Mouse (Mus musculus): ENCODE data around the gene Olfr1053. TPM values are rescaled to one million over a fixed set of nuclear protein-coding genes. Genes with fewer than 3 reads are reported as not detected.
"Not testable (repeated sequence)": the region's sequence is repeated elsewhere in the genome, so short reads cannot be mapped to it uniquely, and the experiment has no call there.

The Olfr1053 gene
- not detected for total RNA-seq (2021)
- long read RNA-seq, experiment 1 = 0 reads
- long read RNA-seq, experiment 2 = 0 reads

DNA sequence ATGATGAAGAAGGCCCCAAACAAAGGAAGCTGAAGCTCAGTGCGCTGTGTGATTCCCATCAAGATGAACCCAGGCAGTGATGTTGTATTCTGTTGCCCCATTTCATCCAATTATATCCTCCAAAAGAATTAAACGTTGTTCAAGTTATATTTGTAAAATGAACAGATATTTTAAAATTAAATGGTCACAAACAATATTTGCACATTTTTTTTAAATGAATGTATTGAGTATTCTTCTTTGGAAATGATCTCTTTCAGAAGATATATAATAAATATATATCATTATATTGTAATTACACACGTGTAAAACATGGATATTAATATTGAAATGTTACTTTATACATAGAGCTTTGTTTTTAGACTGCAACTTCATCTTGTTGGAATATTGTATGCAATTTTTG is at the start of gene Olfr1053:
Gene Olfr1053 (minus strand): TSS at position 101 of the 400 bp plus-strand sequence.
- DNase-seq = no peak

DNA sequence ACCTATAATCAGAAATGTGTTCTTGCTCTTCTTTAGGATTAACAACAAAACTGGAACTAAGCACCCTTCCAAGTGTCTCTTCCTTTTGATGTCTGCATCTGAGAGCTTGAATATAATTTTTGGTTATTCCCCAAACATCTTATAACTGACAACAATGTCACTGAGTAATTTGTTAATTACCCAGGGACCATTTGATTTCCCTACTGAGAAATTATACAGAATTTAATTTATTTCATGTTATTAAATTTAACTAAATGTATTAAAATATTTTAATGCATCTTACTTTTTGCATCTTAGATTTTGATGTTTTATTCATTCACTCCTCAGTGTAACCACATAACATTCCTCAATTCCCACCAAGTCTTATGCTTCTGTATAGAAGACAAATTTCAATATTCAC is 47.3 kb upstream of the Olfr1053 start, which contains the start of gene Olfr1056:
Gene Olfr1056 (minus strand): TSS at position 101 of the 400 bp plus-strand sequence.
- no peak for DNase-seq

DNA sequence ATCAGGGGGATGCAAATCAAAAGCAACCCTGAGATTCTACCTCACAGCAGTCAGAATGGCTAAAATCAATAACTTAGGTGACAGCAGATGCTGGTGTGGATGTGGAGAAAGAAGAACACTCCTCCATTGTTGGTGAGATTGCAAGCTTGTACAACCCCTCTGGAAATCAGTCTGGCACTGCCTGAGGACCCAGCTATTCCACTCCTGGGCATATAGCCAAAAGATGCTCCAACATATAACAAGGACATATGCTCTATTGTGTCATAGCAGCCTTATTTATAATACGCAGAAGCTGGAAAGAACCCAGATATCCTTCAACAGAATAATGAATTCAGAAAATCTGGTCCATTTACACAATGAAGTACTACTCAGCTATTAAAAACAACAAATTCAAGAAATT is 36.7 kb upstream of the Olfr1053 start:
- not testable (repeated sequence) for DNase-seq

DNA sequence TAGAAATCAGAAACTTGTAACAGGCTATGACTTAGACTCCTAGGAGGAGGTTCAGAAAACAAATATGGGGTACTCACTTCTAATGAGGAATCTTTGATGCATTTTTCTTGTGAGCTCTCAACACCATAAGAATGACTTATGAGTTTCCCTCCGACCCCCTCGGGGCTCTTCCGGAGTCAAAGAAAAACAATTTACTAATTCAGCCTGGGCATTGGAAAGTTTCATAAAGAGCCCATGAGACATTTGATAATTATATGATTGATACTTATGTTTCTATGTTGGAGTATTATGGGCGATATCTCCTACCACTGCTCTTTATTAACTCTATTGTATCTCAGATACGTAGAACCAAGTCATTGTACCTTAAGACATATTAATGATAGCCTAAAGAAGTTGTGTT is 35.1 kb upstream of the Olfr1053 start, which contains the start of gene Olfr1055:
Gene Olfr1055 (minus strand): TSS at position 101 of the 400 bp plus-strand sequence.
- no peak for DNase-seq

DNA sequence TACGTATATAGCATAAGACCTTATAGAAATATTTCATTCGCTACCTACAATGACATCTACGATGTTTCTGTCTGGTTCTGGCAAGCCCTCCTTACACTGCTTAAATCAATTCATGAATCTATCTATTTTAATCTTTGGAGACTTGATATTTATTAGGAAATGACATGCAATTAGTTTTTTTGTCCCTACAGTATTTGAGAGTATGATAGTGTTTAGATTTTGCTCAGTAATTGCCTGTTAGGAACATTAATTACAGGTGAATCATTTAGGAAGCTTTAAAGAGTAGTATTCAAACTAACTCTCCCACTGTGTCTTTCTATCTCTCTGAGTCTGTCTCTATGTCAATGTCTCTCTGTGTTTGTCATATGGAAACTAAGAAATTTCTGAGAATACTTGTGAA is 20.2 kb upstream of the Olfr1053 start, which contains the start of gene Olfr1054:
Gene Olfr1054 (minus strand): TSS at position 101 of the 400 bp plus-strand sequence.
- DNase-seq = no peak

DNA sequence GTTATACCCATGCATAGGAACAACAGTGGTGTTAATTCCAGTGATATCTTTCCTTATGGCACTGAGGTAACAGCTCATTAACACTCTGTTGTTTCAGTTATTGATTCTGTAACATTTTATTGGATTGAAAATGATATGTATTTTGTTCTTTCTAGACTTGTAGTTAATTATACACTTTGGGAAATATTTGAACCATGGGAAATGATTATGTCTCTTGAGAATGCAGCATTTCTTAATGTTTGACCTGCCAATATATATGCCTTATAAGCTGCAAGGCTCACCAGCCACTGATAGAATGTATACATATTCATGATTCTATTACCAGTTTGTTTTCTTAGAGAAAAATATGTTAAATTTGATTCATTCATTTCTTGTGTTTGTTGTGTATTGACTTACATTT is 22.9 kb downstream of the Olfr1053 start, which contains the start of gene Olfr1052:
Gene Olfr1052 (plus strand): TSS at position 301 of the 400 bp plus-strand sequence.
- DNase-seq = no peak

- not testable (repeated sequence) for DNase-seq
Observed at GRCm38 (mm10) chr2:86278988-86279387, 36.1 kb downstream of the Olfr1053 start, which contains the start of gene Olfr1051. TSS of gene Olfr1051 (minus strand) at chr2:86279088.

Other genes with a start within 250 kb of the Olfr1053 start
- not detected for gene Olfr1036, start 241.3 kb downstream of the Olfr1053 start, total RNA-seq (2021)
- gene Olfr1037, start 227.9 kb downstream of the Olfr1053 start, total RNA-seq (2021) = not detected
- gene Olfr1039, start 179.4 kb downstream of the Olfr1053 start, total RNA-seq (2021) = not detected
- gene Olfr1040, start 168.6 kb downstream of the Olfr1053 start, total RNA-seq (2021) = not detected
- gene Olfr1042, start 153.4 kb downstream of the Olfr1053 start, total RNA-seq (2021) = not detected
- gene Olfr1043, start 147.8 kb downstream of the Olfr1053 start, total RNA-seq (2021) = not detected
- gene Olfr1044, start 137.5 kb downstream of the Olfr1053 start, total RNA-seq (2021) = not detected
- gene Olfr52, start 129.6 kb downstream of the Olfr1053 start, total RNA-seq (2021) = not detected
- not detected for gene Olfr1045, start 112.3 kb downstream of the Olfr1053 start, total RNA-seq (2021)
- not detected for gene Olfr1046, start 96.0 kb downstream of the Olfr1053 start, total RNA-seq (2021)
- gene Olfr1047, start 83.9 kb downstream of the Olfr1053 start, total RNA-seq (2021) = not detected
- gene Olfr1048, start 75.0 kb downstream of the Olfr1053 start, total RNA-seq (2021) = not detected
- gene Olfr1049, start 57.0 kb downstream of the Olfr1053 start, total RNA-seq (2021) = not detected
- gene Olfr1051, start 36.2 kb downstream of the Olfr1053 start, total RNA-seq (2021) = not detected
- not detected for gene Olfr1052, start 22.8 kb downstream of the Olfr1053 start, total RNA-seq (2021)
- gene Olfr1054, start 20.1 kb upstream of the Olfr1053 start, total RNA-seq (2021) = not detected
- gene Olfr1055, start 35.0 kb upstream of the Olfr1053 start, total RNA-seq (2021) = not detected
- not detected for gene Olfr1056, start 47.2 kb upstream of the Olfr1053 start, total RNA-seq (2021)
- not detected for gene Olfr1057, start 63.1 kb upstream of the Olfr1053 start, total RNA-seq (2021)
- not detected for gene Olfr1058, start 73.3 kb upstream of the Olfr1053 start, total RNA-seq (2021)
- not detected for gene Olfr1061, start 98.8 kb upstream of the Olfr1053 start, total RNA-seq (2021)
- gene Olfr1062, start 111.5 kb upstream of the Olfr1053 start, total RNA-seq (2021) = not detected
- not detected for gene Olfr1065, start 135.3 kb upstream of the Olfr1053 start, total RNA-seq (2021)
- not detected for gene Olfr1066, start 141.0 kb upstream of the Olfr1053 start, total RNA-seq (2021)
- gene Olfr228, start 172.1 kb upstream of the Olfr1053 start, total RNA-seq (2021) = not detected
- gene Olfr1076, start 193.2 kb upstream of the Olfr1053 start, total RNA-seq (2021) = not detected
- not detected for gene Olfr1079, start 227.2 kb upstream of the Olfr1053 start, total RNA-seq (2021)
- not detected for gene Olfr1080, start 243.0 kb upstream of the Olfr1053 start, total RNA-seq (2021)

Measured in gastrocnemius, postnatal 10 days (tissue).